9 mouse cellular contexts compared by ENCODE assay signal in genomic region chr11:117101351-117101921, GRCm38 (mm10). TPM values are rescaled to one million over a fixed set of nuclear protein-coding genes. Genes with fewer than 3 reads are reported as not detected.
A peak's percentile ranks its signal among the peaks of the same experiment; 100 is the strongest.
DNase-seq lines count a peak whose midpoint lies in the region; ATAC-seq and TF ChIP-seq lines count a peak whose summit lies in the region.
"Had no signal": no experiment of that assay in that cellular context is flagged by ENCODE, and none has a peak within 500 bp of the region (broad histone marks: within the 10 kb centered on the region; RNA-seq: fewer than 3 reads in every experiment).

No protein-coding gene starts in this region.

- H3K9ac ChIP-seq in hindbrain, embryonic 15.5 days, result no peak overlapping the region
- H3K9ac ChIP-seq in hindbrain, embryonic 11.5 days (ENCODE audit: low read depth, low read length), result no peak overlapping the region
- no peak overlapping the region for H3K9ac ChIP-seq in forebrain, embryonic 14.5 days (ENCODE audit: low read length)
- H3K9ac ChIP-seq in kidney, postnatal 0 days (ENCODE audit: low read depth, low read length), result no peak overlapping the region
- no peak overlapping the region for H3K9ac ChIP-seq in midbrain, embryonic 16.5 days (ENCODE audit: low read depth, low read length)

- no peak overlapping the region for H3K4me3 ChIP-seq in hindbrain, embryonic 15.5 days
- H3K4me3 ChIP-seq in hindbrain, embryonic 11.5 days (ENCODE audit: low read depth, low read length), result no peak overlapping the region
- no peak overlapping the region for H3K4me3 ChIP-seq in forebrain, embryonic 14.5 days (ENCODE audit: low read depth, low read length)
- no peak overlapping the region for H3K4me3 ChIP-seq in kidney, postnatal 0 days (replicated peaks; ENCODE audit: low read depth, low read length)
- no peak overlapping the region for H3K4me3 ChIP-seq in midbrain, embryonic 16.5 days (ENCODE audit: low read depth, low read length)
- H3K4me3 ChIP-seq: erythroblast, embryonic 14.5 days had no signal

- ATAC-seq in hindbrain, embryonic 15.5 days (ENCODE audit: low FRiP score, low read depth), result no peak
- ATAC-seq in hindbrain, embryonic 11.5 days (ENCODE audit: low FRiP score), result no peak
- ATAC-seq in forebrain, embryonic 14.5 days, result peak; percentile 46; the same call in 1 of the 2 replicates
- ATAC-seq in kidney, postnatal 0 days (replicated peaks; ENCODE audit: low FRiP score, low read depth), result no peak
- ATAC-seq in midbrain, embryonic 16.5 days, result no peak

- H3K4me1 ChIP-seq in hindbrain, embryonic 15.5 days (replicated peaks), result 0 out of 2 replicates have a peak, but pooled peaks cover 4% of the 10 kb centered on the region
- H3K4me1 ChIP-seq in hindbrain, embryonic 11.5 days (replicated peaks; ENCODE audit: control insufficient read depth, insufficient read depth, low read length), result no peaks in the 10 kb centered on the region
- H3K4me1 ChIP-seq in forebrain, embryonic 14.5 days (ENCODE audit: control insufficient read depth, insufficient read depth, low read length), result 0 out of 2 replicates have a peak, but pooled peaks cover under 1% of the 10 kb centered on the region
- peaks cover 16% of the 10 kb centered on the region for H3K4me1 ChIP-seq in kidney, postnatal 0 days (replicated peaks; ENCODE audit: insufficient read depth, low read length)
- no peaks in the 10 kb centered on the region; the same call in 1 of the 2 replicates for H3K4me1 ChIP-seq in midbrain, embryonic 16.5 days (ENCODE audit: control insufficient read depth, insufficient read depth, low read length)

- peak overlapping the region; percentile 65; the same call in 1 of the 2 replicates for H3K27ac ChIP-seq in hindbrain, embryonic 15.5 days (replicated peaks)
- H3K27ac ChIP-seq in hindbrain, embryonic 11.5 days (ENCODE audit: low read depth, low read length), result no peak overlapping the region
- no peak overlapping the region for H3K27ac ChIP-seq in forebrain, embryonic 14.5 days (ENCODE audit: low read depth, low read length)
- peak overlapping the region; percentile 80 for H3K27ac ChIP-seq in kidney, postnatal 0 days
- H3K27ac ChIP-seq in midbrain, embryonic 16.5 days (ENCODE audit: low read length), result peak overlapping the region; percentile 24; the same call in 1 of the 2 replicates

- no peaks in the 10 kb centered on the region for H3K27me3 ChIP-seq in hindbrain, embryonic 15.5 days
- no peaks in the 10 kb centered on the region for H3K27me3 ChIP-seq in hindbrain, embryonic 11.5 days (ENCODE audit: control insufficient read depth, insufficient read depth, low read length)
- no peaks in the 10 kb centered on the region for H3K27me3 ChIP-seq in forebrain, embryonic 14.5 days (replicated peaks; ENCODE audit: control insufficient read depth, insufficient read depth, low read length)
- H3K27me3 ChIP-seq in kidney, postnatal 0 days (ENCODE audit: insufficient read depth, low read length), result no peaks in the 10 kb centered on the region
- H3K27me3 ChIP-seq in midbrain, embryonic 16.5 days (ENCODE audit: control insufficient read depth, insufficient read depth, low read depth, low read length), result no peaks in the 10 kb centered on the region

- DNase-seq in hindbrain, embryonic 11.5 days (ENCODE audit: low spot score), result no peak
- peak; percentile 43 for DNase-seq in forebrain, embryonic 14.5 days (ENCODE audit: low spot score)
- no peak for DNase-seq in kidney, postnatal 0 days (ENCODE audit: low spot score)
- no peak for DNase-seq in layer of hippocampus, adult 18-20 months (ENCODE audit: low spot score in 2 of 2)
- DNase-seq in c-Kit-positive CD71-positive TER-119-positive erythroid progenitor cells, embryonic 14.5 days (ENCODE audit: low spot score), result no peak
- DNase-seq in natural killer cell, adult 2 months (ENCODE audit: low spot score in 2 of 2), result no peak

- H3K36me3 ChIP-seq in hindbrain, embryonic 15.5 days, result no peaks in the 10 kb centered on the region
- no peaks in the 10 kb centered on the region for H3K36me3 ChIP-seq in hindbrain, embryonic 11.5 days (ENCODE audit: control insufficient read depth, insufficient read depth, low read length)
- no peaks in the 10 kb centered on the region for H3K36me3 ChIP-seq in forebrain, embryonic 14.5 days (ENCODE audit: control insufficient read depth, insufficient read depth, low read length)
- no peaks in the 10 kb centered on the region for H3K36me3 ChIP-seq in kidney, postnatal 0 days (ENCODE audit: insufficient read depth, low read length)
- H3K36me3 ChIP-seq in midbrain, embryonic 16.5 days (ENCODE audit: control insufficient read depth, insufficient read depth, low read length), result no peaks in the 10 kb centered on the region

- H3K4me2 ChIP-seq in hindbrain, embryonic 15.5 days, result no peak overlapping the region
- no peak overlapping the region for H3K4me2 ChIP-seq in hindbrain, embryonic 11.5 days (replicated peaks; ENCODE audit: low read depth, low read length)
- no peak overlapping the region for H3K4me2 ChIP-seq in forebrain, embryonic 14.5 days (ENCODE audit: low read length)
- H3K4me2 ChIP-seq in kidney, postnatal 0 days (ENCODE audit: low read length), result no peak overlapping the region
- no peak overlapping the region for H3K4me2 ChIP-seq in midbrain, embryonic 16.5 days (ENCODE audit: low read length)

- no peaks in the 10 kb centered on the region for H3K9me3 ChIP-seq in hindbrain, embryonic 15.5 days
- no peaks in the 10 kb centered on the region for H3K9me3 ChIP-seq in hindbrain, embryonic 11.5 days (ENCODE audit: control insufficient read depth, low read length)
- H3K9me3 ChIP-seq in forebrain, embryonic 14.5 days (replicated peaks; ENCODE audit: control insufficient read depth, low read length), result no peaks in the 10 kb centered on the region
- H3K9me3 ChIP-seq in kidney, postnatal 0 days (replicated peaks; ENCODE audit: low read length), result no peaks in the 10 kb centered on the region
- H3K9me3 ChIP-seq in midbrain, embryonic 16.5 days (replicated peaks; ENCODE audit: control insufficient read depth, low read length, poor library complexity, severe bottlenecking), result no peaks in the 10 kb centered on the region

- WGBS in hindbrain, embryonic 15.5 days, result 56% methylated on average over 8 of the region's 8 CpGs
- WGBS in hindbrain, embryonic 11.5 days, result 79% methylated on average over 8 of the region's 8 CpGs
- 48% methylated on average over 8 of the region's 8 CpGs for WGBS in forebrain, embryonic 14.5 days
- WGBS in kidney, postnatal 0 days, result 53% methylated on average over 8 of the region's 8 CpGs
- 46% methylated on average over 8 of the region's 8 CpGs for WGBS in midbrain, embryonic 16.5 days

- TF ChIP-seq CTCF in kidney, postnatal 0 days (IDR thresholded peaks at IDR 0.05; ENCODE audit: low read depth), result no peak

RNA-seq across cellular contexts. Expression of gene Sec14l1, which starts 13.5 kb away (rescaled TPM):
- 57.2 and 63.0 TPM in 2 replicates for polyA plus RNA-seq in hindbrain, embryonic 15.5 days (2015; fragmentation: Nextera tagmentation; extraction: Ambion mirVana)
- polyA plus RNA-seq in hindbrain, embryonic 11.5 days (2014; fragmentation: Nextera tagmentation; extraction: Ambion mirVana), result 36.7 and 36.9 TPM in 2 replicates
- polyA plus RNA-seq in forebrain, embryonic 14.5 days (2014; fragmentation: Nextera tagmentation; extraction: Ambion mirVana), result 43.6 and 56.3 TPM in 2 replicates
- polyA plus RNA-seq in kidney, postnatal 0 days (2015; fragmentation: Nextera tagmentation; extraction: Ambion mirVana), result 87.6 and 93.7 TPM in 2 replicates
- polyA plus RNA-seq in midbrain, embryonic 16.5 days (2015; fragmentation: Nextera tagmentation; extraction: Ambion mirVana), result 60.7 and 63.4 TPM in 2 replicates
- 100 to 1,000 TPM; 235 to 245 TPM for total RNA-seq in layer of hippocampus, adult 18-20 months (2021)

Comparison
In these comparisons a context has a peak if more than half of its experiments do, and no peak if none do; other contexts are left out.
1. H3K27ac ChIP-seq: peak in hindbrain, embryonic 15.5 days (single experiment), kidney, postnatal 0 days (single experiment) and midbrain, embryonic 16.5 days (single experiment); none in hindbrain, embryonic 11.5 days (single experiment) and forebrain, embryonic 14.5 days (single experiment).